Mouse (Mus musculus) brown adipose tissue, adult 24 weeks (tissue): ENCODE results near the gene Nr2e1. TPM values are rescaled to one million over a fixed set of nuclear protein-coding genes. Genes with fewer than 3 reads are reported as not detected.
A peak's percentile ranks its signal among the peaks of the same experiment; 100 is the strongest.

Experiments
- H3K27ac ChIP-seq: fragments of 200-500 bp; replicated peaks from 2 replicates; pipeline ENCODE4 v1.5.1; 2012; ENCODE audit warnings: low read depth, mild to moderate bottlenecking, low read length
- H3K4me1 ChIP-seq: fragments of 200-500 bp; 2 replicates; pipeline ENCODE4 v1.6.1; 2012; ENCODE audit warnings: low read length, mixed read lengths; ENCODE audit not compliant: control insufficient read depth, insufficient read depth, insufficient read length
- H3K4me3 ChIP-seq: fragments of 200-500 bp; 2 replicates; pipeline ENCODE4 v1.5.1; 2012; ENCODE audit warnings: low read depth, mild to moderate bottlenecking, low read length, moderate library complexity; ENCODE audit not compliant: insufficient read depth
- polyA plus RNA-seq: library from polyadenylated mRNA; stranded (reverse); fragments of >200 nt; gene quantifications from 2 replicates; pipeline ENCODE4 v1.2.4, GENCODE M21; 2012; ENCODE audit not compliant: missing spikeins, insufficient read depth, insufficient read length

Gene Nr2e1
- not detected in 2 replicates for polyA plus RNA-seq

GRCm38 (mm10) chr10:42583157-42583872, at the start of gene Nr2e1, which contains the start of gene Ostm1:
TSS of gene Nr2e1 (minus strand) at chr10:42583632.
TSS of gene Ostm1 (plus strand) at chr10:42583822.
- peaks cover 2% of the 10 kb centered on the region; the same call in 1 of the 2 replicates for H3K4me1 ChIP-seq
- peak within 1 kb of the TSS; percentile 27 for H3K4me3 ChIP-seq
- no peak within 1 kb of the TSS for H3K27ac ChIP-seq

GRCm38 (mm10) chr10:42632453-42633360, 49.3 kb upstream of the Nr2e1 start:
- no peak overlapping the region for H3K27ac ChIP-seq
- H3K4me3 ChIP-seq: peak overlapping the region; percentile 60
- H3K4me1 ChIP-seq: peaks cover 7% of the 10 kb centered on the region

GRCm38 (mm10) chr10:42631754-42632452, 48.5 kb upstream of the Nr2e1 start:
- peaks cover 7% of the 10 kb centered on the region for H3K4me1 ChIP-seq
- H3K4me3 ChIP-seq: peak overlapping the region; percentile 60
- no peak overlapping the region for H3K27ac ChIP-seq

DNA sequence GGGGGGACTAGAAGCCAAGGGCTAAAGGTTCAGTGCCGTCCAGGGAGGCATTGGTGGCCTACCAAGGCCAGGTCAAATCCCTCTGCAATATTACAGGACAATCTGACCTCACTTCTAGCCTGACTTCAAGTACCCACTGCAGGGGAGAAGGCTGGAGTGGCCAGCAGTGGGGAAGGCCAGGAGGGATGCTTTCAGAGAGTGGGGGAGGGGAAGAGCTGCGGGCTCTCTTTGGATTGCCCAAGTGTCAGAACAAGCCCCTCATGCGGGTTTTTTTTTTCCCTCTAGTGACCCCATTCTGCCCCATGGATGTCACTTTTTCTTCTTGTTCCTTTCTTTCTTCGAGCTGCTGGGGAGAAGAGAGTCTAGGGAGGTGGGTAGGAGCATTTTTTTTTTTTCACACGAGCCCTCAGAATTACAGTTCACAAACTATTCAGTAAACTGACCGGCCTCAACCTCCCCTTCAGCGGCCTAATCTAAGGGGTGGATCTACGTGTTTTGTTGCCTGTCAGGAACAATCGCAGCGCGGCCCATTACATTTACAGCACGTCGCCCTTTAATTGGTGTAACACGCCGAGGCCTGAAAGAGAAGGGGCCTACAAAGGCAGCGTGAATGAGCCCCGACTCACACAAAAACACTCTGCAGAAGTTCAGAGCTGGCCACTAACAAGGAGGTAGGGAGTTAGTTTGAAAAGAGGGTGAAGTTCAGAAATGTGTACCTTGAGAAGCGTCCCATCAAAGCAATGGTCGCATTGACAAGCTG, 47.3 kb upstream of the Nr2e1 start:
- peaks cover 7% of the 10 kb centered on the region for H3K4me1 ChIP-seq

DNA sequence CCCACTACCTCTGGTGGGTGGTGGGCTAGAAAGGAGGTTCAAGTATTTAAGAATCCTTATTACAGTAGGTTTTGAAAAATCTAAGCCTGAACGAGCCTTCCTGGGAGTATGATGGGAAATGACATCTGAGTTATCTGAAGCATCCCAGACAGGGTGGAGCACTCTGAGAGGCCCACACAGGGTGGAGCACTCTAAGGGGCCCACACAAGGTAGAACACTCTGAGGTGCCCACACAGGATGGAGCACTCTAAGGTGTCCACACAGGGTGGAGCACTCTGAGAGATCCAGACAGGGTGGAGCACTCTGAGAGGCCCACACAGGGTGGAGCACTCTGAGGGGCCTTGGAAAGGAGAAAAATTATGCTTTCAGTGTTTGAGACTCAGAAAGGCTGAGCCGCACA, 42.5 kb upstream of the Nr2e1 start:
- H3K4me1 ChIP-seq: no peaks in the 10 kb centered on the region
- no peak overlapping the region for H3K27ac ChIP-seq
- H3K4me3 ChIP-seq: no peak overlapping the region

More for the DNA sequence above, 47.3 kb upstream of the Nr2e1 start:
- Histone ChIP-seq H3K4me3 (no peak overlapping the region), H3K27ac (no peak overlapping the region)

- no peak overlapping the region for H3K27ac ChIP-seq
- H3K4me1 ChIP-seq: no peaks in the 10 kb centered on the region
- H3K4me3 ChIP-seq: no peak overlapping the region
Measured at GRCm38 (mm10) chr10:42618291-42618690, 34.9 kb upstream of the Nr2e1 start.

- no peak overlapping the region for H3K27ac ChIP-seq
- H3K4me1 ChIP-seq: no peaks in the 10 kb centered on the region
- H3K4me3 ChIP-seq: no peak overlapping the region
Measured at GRCm38 (mm10) chr10:42614766-42615165, 31.3 kb upstream of the Nr2e1 start.

DNA sequence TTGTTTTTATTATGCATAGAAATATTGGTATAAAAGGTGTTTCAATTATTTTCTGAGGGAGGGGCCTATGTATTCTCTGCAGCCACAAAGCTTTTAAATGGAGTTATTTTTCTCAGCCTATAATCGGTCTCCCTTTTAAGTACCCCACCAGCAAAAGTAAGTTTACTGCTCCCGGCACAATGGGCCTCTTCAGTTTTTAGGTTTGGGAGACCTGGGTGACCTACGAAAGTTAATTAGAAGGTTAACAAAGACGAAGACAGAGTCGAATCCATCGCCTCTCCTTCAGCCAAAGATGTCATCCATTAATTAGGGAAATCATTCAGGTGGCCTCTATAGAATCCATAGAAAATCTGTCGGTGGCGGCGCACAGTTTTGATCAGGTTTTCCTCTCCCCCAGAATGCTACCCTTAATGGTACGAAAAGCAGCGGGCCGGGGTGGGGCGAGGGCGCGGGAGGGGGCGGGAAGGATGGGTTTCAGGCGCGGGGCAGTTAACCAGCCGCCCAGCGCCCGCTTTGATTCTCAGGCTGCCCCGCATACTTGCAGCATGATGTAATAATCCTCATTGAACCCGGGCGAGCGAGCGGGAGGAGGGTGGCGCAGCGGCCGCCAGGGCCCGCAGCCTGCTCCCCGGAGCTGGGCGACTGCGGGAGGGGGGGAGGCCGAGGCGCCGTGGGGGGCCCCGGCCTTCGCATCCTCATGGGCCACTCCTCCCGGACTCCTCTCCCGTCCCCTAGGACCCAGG, 30.4 kb upstream of the Nr2e1 start:
- Histone ChIP-seq H3K27ac (no peak overlapping the region), H3K4me1 (no peaks in the 10 kb centered on the region), H3K4me3 (no peak overlapping the region)

GRCm38 (mm10) chr10:42613075-42613474, 29.6 kb upstream of the Nr2e1 start:
- Histone ChIP-seq H3K27ac (no peak overlapping the region), H3K4me1 (no peaks in the 10 kb centered on the region), H3K4me3 (no peak overlapping the region)

DNA sequence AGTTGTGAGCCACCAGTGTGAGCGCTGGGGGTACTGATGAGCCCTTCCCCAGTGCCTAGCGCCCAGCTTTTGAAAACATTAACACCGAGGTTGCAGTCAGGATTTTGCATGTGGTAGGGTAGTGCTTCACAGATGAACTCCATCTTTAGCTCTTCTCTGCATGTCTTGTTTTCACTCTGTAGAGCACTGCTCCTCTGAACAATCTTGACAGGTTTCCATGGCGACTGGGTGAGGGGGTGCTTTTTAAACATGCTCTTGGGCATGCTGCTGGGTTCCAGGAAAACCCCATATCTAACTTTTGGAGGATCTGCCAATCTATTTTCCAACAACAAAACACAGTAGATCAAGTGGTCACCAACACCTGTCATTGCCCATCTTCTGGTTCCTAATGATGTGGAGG, 23.3 kb upstream of the Nr2e1 start:
- H3K4me3 ChIP-seq: no peak overlapping the region
- H3K4me1 ChIP-seq: no peaks in the 10 kb centered on the region
- H3K27ac ChIP-seq: no peak overlapping the region

DNA sequence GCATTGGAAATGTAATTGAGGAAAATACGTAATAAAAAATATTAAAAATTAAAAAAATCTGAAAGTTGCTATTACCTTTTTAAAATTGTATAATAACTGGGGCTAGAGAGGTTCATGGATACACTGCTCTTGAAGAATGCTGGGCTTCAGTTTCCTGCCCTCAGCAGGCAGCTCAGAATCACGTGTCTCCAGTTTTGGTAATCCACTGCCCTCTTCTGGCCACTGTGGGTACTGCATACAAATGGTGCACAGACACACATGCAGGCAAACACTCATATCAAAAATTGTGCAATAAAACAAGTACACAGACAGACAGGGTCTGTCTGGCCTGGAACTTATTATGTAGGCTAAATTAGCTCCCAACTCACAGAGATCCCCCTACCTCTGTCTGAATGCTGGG, 21.4 kb upstream of the Nr2e1 start:
- H3K27ac ChIP-seq: no peak overlapping the region
- H3K4me1 ChIP-seq: no peaks in the 10 kb centered on the region
- no peak overlapping the region for H3K4me3 ChIP-seq

GRCm38 (mm10) chr10:42601556-42601955, 18.1 kb upstream of the Nr2e1 start:
- H3K27ac ChIP-seq: no peak overlapping the region
- no peaks in the 10 kb centered on the region for H3K4me1 ChIP-seq
- no peak overlapping the region for H3K4me3 ChIP-seq

DNA sequence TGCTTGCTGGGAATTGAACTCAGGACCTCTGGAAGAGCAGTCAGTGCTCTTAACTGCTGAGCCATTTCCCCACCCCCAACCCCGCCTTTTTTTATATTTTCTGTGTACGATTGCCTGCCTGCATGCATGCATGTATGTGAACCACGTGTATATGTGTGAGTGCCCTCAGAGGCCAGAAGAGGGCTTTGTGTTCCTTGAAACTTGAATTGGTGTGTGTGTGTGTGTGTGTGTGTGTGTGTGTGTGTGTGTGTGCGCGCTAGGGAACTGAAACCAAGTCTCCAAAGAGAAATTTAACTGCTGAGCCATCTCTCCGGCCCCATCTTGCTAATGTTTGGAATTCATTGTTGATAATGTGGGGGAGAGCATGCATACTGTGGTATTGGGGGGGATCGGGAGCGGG, 15.2 kb upstream of the Nr2e1 start:
- no peaks in the 10 kb centered on the region for H3K4me1 ChIP-seq
- H3K4me3 ChIP-seq: no peak overlapping the region
- H3K27ac ChIP-seq: no peak overlapping the region

DNA sequence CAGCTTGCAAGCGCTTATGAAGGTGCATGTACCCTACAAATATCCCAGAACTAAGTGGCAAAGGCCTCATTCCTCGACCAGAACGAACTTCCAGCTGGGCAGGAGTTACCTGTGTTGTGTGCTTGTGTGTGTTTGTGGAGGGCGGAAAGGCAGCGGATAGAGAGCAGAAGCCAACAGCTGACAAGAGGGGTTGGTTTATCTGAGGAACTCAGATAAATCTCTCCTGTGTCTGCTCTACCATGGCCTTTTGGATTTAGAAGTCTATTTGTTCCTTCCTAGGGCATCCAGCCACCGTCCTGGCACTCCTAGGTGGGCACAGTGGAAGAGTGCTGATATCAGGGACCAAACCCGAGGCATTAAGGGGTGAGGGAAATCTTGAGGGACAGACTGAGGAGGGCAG, 9.8 kb upstream of the Nr2e1 start:
- H3K4me1 ChIP-seq: no peaks in the 10 kb centered on the region
- no peak overlapping the region for H3K4me3 ChIP-seq
- H3K27ac ChIP-seq: no peak overlapping the region
